Mouse (Mus musculus) gastrocnemius, postnatal 10 days (tissue): ENCODE measurements around the gene Ece2. TPM values are rescaled to one million over a fixed set of nuclear protein-coding genes. Genes with fewer than 3 reads are reported as not detected.

Experiments
- DNase-seq: peaks from one replicate; pipeline ENCODE4 v3.0.0; 2021; ENCODE audit warnings: mixed read lengths
- long read RNA-seq, 2 experiments: library from polyadenylated mRNA; stranded (forward); transcript quantifications; one replicate each; pipeline ENCODE4 v2.0.0; 2021
- total RNA-seq, 2 experiments: library from RNA; stranded (reverse); gene quantifications; 2 replicates each; pipeline ENCODE4 v1.2.3; 2021

Gene Ece2
- under 1 TPM in 1 of 2 experiments, not detected in 1; 0.63 TPM for total RNA-seq
- long read RNA-seq, experiment 1, partial matches to known transcripts: 0 of 1 reads
- long read RNA-seq, experiment 1, other reads (novel, unspliced or antisense): 0 of 1 reads
- long read RNA-seq, experiment 2: 0 reads

GRCm38 (mm10) chr16:20629731-20630634, at the start of gene Ece2:
Gene Ece2 (plus strand): TSS chr16:20629828.
- peak; percentile 25 for DNase-seq

- DNase-seq: no peak
These were observed 40.2 kb upstream of the Ece2 start, which contains the start of gene Vwa5b2 for GRCm38 (mm10) chr16:20589366-20589938. Gene Vwa5b2 (plus strand): TSS chr16:20589471.

DNA sequence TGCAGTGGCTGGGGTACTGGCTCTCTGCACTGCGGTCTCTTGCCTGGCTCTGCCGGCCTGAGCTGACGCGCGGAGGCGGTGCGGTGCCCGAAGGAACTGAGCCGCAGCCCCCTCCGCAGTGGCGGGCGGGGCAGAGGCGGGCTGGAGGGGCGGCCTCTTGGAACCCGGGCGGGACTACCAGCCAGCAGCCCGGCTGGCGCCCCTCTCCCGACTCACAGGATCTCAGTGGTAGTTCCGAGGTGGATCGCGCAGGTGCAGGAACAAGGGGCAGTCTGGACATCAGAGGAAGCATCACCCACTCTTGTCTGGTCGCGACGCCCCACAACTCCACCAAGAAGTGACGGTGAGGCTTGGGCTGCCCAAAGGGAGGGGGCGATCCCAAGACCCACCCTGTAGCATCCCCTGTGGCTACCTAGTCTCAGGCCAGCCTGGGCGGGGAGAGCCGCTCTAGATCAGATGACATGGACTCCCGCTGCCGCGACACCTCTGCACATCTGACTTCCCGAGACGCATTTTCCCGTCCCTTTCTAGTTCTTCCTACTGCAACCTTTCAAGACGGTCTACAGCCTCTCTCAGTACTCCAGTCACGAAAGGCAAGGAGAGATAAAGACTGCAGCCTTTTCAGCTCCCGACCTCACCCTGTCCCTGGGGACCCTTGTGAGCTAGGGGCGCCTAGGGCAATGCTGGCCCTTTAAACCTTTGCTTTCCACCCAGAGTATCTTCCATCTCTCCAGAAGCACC, 39.5 kb upstream of the Ece2 start:
- peak; percentile 21 for DNase-seq

DNA sequence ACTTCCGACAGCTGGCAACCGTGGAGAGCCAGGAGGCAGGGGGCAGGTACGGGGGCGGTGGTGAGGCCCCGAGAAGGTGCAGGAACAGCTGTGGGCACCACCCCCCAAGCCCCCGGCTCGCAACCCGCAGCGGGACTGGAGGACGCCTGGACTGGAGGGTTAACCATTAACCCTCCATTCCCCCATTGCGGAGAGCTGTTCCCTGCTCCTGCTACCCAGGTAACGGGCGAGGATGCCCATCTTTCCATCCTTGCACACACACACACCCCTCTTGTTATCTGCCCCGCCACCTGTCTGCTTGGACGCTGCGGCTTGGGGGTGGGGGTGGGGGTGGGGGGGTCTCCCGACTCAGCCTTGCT, 39.0 kb upstream of the Ece2 start:
- no peak for DNase-seq

GRCm38 (mm10) chr16:20591076-20591705, 38.4 kb upstream of the Ece2 start:
- peak; percentile 15 for DNase-seq

GRCm38 (mm10) chr16:20595060-20595673, 34.5 kb upstream of the Ece2 start:
- no peak for DNase-seq

DNA sequence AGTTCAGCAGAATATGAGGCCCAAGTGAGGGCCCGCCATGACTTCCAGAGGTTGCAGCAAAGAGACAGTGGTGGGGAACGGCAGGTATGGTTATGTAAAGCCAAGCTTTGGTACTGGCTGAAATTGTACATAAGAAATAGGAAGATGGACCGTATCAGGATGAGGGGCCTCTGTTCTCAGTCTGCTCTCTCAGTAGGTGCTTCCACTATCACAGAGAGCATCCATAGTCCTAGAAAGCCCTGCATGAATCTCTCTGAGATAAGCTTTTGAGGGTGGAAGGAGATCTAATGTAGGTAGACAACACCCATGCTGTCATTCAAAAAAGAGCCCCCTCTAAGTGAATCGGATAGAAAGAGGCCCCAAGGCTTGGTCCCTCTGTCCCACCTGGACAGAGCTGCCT, 33.9 kb upstream of the Ece2 start:
- no peak for DNase-seq

DNA sequence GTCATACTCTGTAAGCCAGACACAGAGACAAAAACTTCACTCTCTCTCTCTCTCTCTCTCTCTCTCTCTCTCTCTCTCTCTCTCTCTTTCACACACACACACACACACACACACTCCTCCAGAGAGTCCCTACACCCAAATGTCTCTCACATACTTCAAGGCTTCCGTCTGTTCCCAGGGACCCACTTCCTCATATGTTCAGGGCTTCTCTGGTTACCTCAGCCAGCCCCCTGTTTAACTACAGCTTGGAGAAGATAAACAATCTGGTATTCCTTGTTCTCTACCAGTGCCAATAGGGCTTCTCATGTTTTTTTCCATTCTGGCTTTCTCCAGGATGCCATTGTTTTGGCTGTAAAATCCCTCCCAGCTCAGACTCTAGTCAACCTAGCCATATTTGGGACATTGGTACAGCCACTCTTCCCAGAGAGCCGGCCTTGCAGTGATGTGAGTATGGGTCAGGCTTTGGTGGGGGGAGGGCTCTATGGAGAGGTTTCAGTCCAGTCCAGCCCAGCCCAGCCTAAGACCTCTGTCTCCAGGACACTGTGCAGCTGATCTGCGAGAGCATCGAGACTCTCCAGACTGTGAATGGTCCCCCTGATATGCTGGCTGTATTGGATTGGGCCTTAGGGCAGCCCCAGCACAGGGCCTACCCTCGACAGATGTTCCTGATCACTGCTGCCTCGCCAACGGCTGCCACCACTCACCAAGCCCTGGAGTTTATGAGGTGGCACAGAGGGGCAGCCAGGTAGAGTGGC, 32.8 kb upstream of the Ece2 start:
- DNase-seq: no peak

DNA sequence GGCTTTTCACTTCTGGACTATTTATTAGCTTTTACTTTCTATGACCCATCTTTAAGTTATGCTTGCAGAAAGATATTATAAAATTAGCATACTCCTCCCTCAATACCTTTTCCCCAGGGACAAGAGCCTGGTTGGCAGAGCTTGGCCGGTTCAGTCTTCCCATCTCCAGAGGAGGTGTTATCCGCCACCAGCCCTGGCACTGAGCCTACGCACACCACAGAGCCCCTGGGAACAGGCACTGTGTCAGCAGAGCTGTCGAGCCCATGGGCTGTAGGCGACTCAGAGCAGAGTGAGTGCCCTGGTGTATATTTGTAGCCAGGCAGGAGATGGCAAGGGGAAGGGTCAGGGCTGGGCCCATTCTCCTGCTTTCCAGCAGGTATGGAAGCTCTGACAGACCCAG, 29.1 kb upstream of the Ece2 start:
- no peak for DNase-seq

DNA sequence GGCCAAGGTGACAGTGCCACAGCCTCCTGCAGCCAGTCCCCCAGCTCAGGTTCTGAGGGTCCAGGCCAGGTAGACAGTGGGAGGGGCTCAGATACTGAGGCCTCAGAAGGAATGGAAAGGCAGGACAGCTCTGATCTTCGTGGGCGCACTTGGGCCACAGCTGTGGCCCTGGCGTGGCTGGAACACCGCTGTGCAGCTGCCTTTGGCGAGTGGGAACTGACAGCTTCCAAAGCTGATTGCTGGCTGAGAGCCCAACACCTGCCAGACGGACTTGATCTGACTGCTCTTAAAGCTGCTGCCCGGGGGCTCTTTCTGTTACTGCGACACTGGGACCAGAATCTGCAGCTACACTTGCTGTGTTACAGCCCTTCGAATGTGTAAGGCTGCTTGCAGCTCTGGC, 24.9 kb upstream of the Ece2 start:
- DNase-seq: peak; percentile 44

- peak; percentile 69 for DNase-seq
These were observed 18.9 kb upstream of the Ece2 start for GRCm38 (mm10) chr16:20610501-20611356.

GRCm38 (mm10) chr16:20611357-20612227, 18.0 kb upstream of the Ece2 start, which contains the start of the genes Eef1akmt4, Gm49333 and Alg3:
Gene Eef1akmt4 (plus strand): TSS chr16:20611593.
Gene Gm49333 (plus strand): TSS chr16:20611610.
Gene Alg3 (minus strand): TSS chr16:20611735.
- DNase-seq: peak; percentile 78

DNA sequence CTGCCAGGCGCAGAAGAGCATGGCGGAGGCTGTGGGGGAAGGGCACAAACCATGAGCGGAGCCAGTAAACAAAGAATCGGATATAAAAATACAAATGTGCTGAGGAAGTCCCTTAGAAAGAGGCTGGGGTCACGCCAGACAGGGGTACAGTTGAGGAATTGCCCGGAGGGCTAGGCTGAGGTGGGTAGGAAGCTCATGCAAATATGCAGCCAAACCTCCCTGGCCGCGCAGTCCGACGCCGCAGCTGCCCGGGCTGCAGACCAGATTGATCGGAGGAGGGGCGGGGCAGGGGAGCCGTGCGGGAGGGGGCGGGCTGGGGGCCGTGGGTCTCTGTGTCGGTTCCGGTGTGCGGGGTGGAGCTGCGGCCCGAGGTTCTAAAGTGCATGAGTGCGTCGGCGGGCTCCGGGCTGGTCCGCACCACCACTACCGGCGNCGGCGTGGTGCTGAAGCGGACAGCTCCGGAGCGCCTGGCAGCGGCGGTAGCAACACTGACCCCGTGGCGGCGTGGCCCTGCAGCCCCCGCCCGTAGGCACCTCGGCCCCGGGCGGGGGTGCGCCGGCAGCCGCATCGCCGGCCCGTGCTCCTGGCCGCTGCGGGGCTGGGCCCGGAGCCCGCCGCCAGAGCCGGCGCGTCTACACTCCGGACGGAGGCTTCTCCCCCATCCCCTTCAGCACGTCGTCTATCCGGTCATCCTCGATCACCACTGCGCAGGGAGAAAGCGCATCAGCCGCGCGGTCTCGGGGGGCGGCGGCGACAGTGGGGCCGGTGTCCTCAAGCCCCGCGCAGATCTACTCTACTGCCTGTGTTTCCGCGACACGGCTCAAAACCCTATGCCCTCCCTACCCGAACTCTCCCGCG, 9.9 kb upstream of the Ece2 start:
- peak; percentile 47 for DNase-seq

- DNase-seq: no peak
These were observed 9.3 kb upstream of the Ece2 start for GRCm38 (mm10) chr16:20620399-20620735.

DNA sequence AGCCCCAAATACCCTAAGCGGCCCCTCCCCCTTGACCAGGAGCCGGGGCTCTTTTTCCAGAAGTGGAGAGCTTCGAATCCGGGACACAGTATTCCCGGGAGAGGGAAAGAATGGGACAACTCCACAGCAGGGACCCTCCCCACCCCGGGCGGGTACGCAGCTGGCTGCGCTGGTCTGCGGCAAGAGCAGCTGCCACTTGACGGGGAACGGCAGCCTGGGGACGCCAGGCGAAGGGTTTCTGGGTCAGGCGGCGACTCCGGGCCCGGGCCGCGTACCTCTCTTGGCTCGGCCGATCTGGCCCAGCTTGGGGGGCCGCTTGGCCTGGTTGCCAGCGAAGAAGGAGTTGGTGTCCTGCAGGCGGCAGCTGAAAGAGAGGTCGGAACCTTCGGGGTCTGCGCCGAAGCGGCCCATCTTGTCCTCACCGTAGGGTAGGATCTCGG, 8.9 kb upstream of the Ece2 start:
- peak; percentile 36 for DNase-seq

DNA sequence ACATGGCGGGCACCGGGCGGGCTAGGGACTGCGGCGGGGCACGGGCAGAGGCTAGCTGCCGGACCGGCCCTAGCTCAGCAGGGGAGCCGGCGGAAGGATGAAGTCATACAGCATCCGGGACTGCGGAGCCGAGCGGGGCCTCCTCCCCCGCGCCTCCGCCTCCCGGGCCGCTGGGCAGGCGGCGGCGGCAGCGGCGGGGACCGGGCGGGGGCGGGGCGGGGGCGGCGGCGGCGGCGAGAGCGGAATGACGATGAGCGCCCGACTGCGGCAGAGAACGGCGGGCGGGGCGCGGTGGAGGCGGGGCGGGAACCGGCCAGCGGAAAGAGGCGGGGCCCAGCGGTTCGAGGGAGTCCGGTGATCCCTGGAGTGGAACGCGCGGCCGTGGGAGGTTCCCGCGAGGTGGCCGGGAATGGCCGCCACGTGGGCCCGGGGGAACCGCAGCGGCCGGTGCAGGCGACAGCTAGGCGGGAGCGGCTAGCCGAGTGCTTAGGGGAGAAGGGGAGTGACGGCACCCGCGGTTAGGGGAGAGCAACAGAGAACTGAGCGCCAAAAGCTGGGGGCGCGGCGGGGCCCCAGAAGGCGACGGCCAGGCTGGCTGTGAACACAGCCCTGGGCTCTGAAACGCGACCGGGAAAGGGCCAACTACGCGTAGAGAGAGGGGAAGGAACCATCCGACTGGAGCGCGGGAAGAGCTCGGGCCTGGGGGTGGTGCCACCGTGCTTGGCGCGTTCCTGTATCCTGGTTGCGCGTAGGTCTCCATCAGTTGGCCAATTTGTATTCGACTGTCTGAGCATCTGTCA, 8.2 kb upstream of the Ece2 start, which contains the start of gene Camk2n2:
TSS of gene Camk2n2 (minus strand) at position 97 of the 800 bp plus-strand sequence.
- peak; percentile 59 for DNase-seq
